Mouse (Mus musculus) CH12.LX (cell line): Measurements from ENCODE around the gene Cdk8.

ENCODE experiments used
- BHLHE40 ChIP-seq: IDR thresholded peaks from 2 replicates; pipeline ENCODE4 v1.6.1; 2011; ENCODE audit warnings: mild to moderate bottlenecking, low read depth, low read length, improper control_type of control experiment
- CHD1 ChIP-seq: IDR thresholded peaks from 2 replicates; pipeline ENCODE4 v1.6.1; 2012; ENCODE audit warnings: low read depth, low read length, improper control_type of control experiment, inconsistent platforms
- CHD2 ChIP-seq: IDR thresholded peaks from 2 replicates; pipeline ENCODE4 v1.6.1; 2011; ENCODE audit warnings: low read length, improper control_type of control experiment
- CTCF ChIP-seq, 2 experiments: IDR thresholded peaks in 1 of 2; conservative IDR thresholded peaks in 1 of 2; 2 replicates each; pipeline ENCODE4 v1.5.1; 2011 to 2012; ENCODE audit warnings: low read depth in 2 of 2, low read length in 2 of 2, improper control_type of control experiment in 1 of 2, inconsistent platforms in 1 of 2, mild to moderate bottlenecking in 1 of 2, moderate library complexity in 1 of 2
- JUND ChIP-seq: conservative IDR thresholded peaks from 2 replicates; pipeline ENCODE4 v1.6.1; 2011; ENCODE audit warnings: low read depth, low read length, improper control_type of control experiment
- KAT2A ChIP-seq: IDR thresholded peaks from 2 replicates; pipeline ENCODE4 v1.6.1; 2012; ENCODE audit warnings: low read length, improper control_type of control experiment, inconsistent platforms; ENCODE audit not compliant: insufficient replicate concordance
- MYC ChIP-seq: IDR thresholded peaks from 2 replicates; pipeline ENCODE4 v1.6.1; 2011; ENCODE audit warnings: low read depth, mild to moderate bottlenecking, improper control_type of control experiment, low read length
- POLR2A ChIP-seq: IDR thresholded peaks from 2 replicates; pipeline ENCODE4 v1.6.1; 2011; ENCODE audit warnings: low read depth, mild to moderate bottlenecking, improper control_type of control experiment, low read length
- POLR2AphosphoS2 ChIP-seq: IDR thresholded peaks from 2 replicates; pipeline ENCODE4 v1.6.1; 2011; ENCODE audit warnings: low read depth, low read length, improper control_type of control experiment
- TBP ChIP-seq: conservative IDR thresholded peaks from 2 replicates; pipeline ENCODE4 v1.6.1; 2011; ENCODE audit warnings: low read depth, low read length, improper control_type of control experiment
- ZKSCAN1 ChIP-seq: IDR thresholded peaks from 2 replicates; pipeline ENCODE4 v1.6.1; 2012; ENCODE audit warnings: low read depth, inconsistent platforms, low read length, improper control_type of control experiment, borderline replicate concordance

GRCm38 (mm10) chr5:146199073-146199472, 32.0 kb upstream of the Cdk8 start:
- no peak for TF ChIP-seq JUND
- no peak for TF ChIP-seq CHD1
- TF ChIP-seq KAT2A: no peak
- no peak for TF ChIP-seq ZKSCAN1
- no peak for TF ChIP-seq POLR2AphosphoS2
- no peak for TF ChIP-seq POLR2A
- TF ChIP-seq CTCF (conservative IDR thresholded peaks at IDR 0.05 in 1 of 2, IDR thresholded peaks at IDR 0.05 in 1 of 2; ENCODE audit: low read depth in 2 of 2, low read length in 2 of 2): no peak
- no peak for TF ChIP-seq MYC
- TF ChIP-seq CHD2: no peak
- TF ChIP-seq TBP: no peak
- no peak for TF ChIP-seq BHLHE40
